Mouse (Mus musculus): Measurements from ENCODE around the gene Gm6176.
"Not testable (repeated sequence)": the region's sequence is repeated elsewhere in the genome, so short reads cannot be mapped to it uniquely, and the experiment has no call there.

DNA sequence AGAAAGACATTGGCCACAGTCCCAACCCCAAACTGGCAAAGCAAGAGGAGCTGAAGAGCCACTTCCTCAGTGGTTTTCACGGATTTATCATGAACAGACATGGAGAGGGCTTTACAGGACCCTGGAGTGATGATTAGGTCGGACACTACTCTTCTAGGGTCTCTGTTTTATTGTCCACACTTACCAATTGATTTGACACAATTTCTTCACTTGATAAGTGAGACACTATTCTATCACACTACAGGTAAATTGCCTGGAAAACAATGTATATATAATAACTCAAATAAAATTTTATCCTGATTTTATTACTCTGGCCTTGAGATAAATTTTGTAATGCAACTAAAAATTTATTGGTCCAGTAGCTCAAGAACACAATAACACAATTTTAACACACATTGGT lies 27.3 kb downstream of the Gm6176 start, which contains the start of gene Vmn1r138:
- TF ChIP-seq POLR2A (IDR thresholded peaks at IDR 0.05; ENCODE audit: borderline replicate concordance, extremely low read depth, low read depth, low read length); CTCF (IDR thresholded peaks at IDR 0.05; ENCODE audit: insufficient read depth, low read length): not testable (repeated sequence)

All from lung, adult 2 months (tissue).